8 mouse cellular contexts compared by ENCODE assay signal in genomic region chr17:29438347-29439235, GRCm38 (mm10). TPM values are rescaled to one million over a fixed set of nuclear protein-coding genes. Genes with fewer than 3 reads are reported as not detected.
DNase-seq lines count a peak whose midpoint lies in the region; ATAC-seq and TF ChIP-seq lines count a peak whose summit lies in the region.

No protein-coding gene starts in this region.

- peak overlapping the region; percentile 47 for H3K4me3 ChIP-seq in thymus, adult 2 months (ENCODE audit: control insufficient read depth, insufficient read depth, low read length)
- peak overlapping the region; percentile 8; the same call in 1 of the 2 replicates for H3K4me3 ChIP-seq in heart, embryonic 11.5 days (ENCODE audit: low read depth, low read length)
- peak overlapping the region; percentile 19 for H3K4me3 ChIP-seq in lung, embryonic 16.5 days (ENCODE audit: low read length)

- 48% methylated on average over 17 of the region's 17 CpGs for WGBS in thymus, adult 2 months
- WGBS in heart, embryonic 11.5 days (ENCODE audit: insufficient replicate concordance) = 21% methylated on average over 17 of the region's 17 CpGs
- 17% methylated on average over 16 of the region's 17 CpGs for WGBS in lung, embryonic 16.5 days

- peaks cover 8% of the 10 kb centered on the region for H3K4me1 ChIP-seq in thymus, adult 2 months (replicated peaks; ENCODE audit: control insufficient read depth, insufficient read depth, low read length)
- H3K4me1 ChIP-seq in heart, embryonic 11.5 days (ENCODE audit: control insufficient read depth, insufficient read depth, low read length) = peaks cover 55% of the 10 kb centered on the region
- peaks cover 14% of the 10 kb centered on the region for H3K4me1 ChIP-seq in lung, embryonic 16.5 days (replicated peaks; ENCODE audit: control insufficient read depth, insufficient read depth, low read length)

- peak overlapping the region; percentile 73 for H3K9ac ChIP-seq in heart, embryonic 11.5 days (ENCODE audit: low read depth, low read length)
- no peak overlapping the region for H3K9ac ChIP-seq in lung, embryonic 16.5 days (ENCODE audit: low read length)

- TF ChIP-seq CTCF in thymus, adult 2 months (IDR thresholded peaks at IDR 0.05; ENCODE audit: borderline replicate concordance, control insufficient read depth, extremely low read depth, insufficient read depth, low read length, poor library complexity) = no peak

- no peaks in the 10 kb centered on the region for H3K27me3 ChIP-seq in thymus, adult 2 months (ENCODE audit: control insufficient read depth, insufficient read depth, low read length)
- H3K27me3 ChIP-seq in heart, embryonic 11.5 days (ENCODE audit: control insufficient read depth, insufficient read depth, low read length) = no peaks in the 10 kb centered on the region
- no peaks in the 10 kb centered on the region for H3K27me3 ChIP-seq in lung, embryonic 16.5 days (ENCODE audit: control insufficient read depth, insufficient read depth, low read depth, low read length)

- H3K36me3 ChIP-seq in thymus, adult 2 months (ENCODE audit: control insufficient read depth, insufficient read depth, low read length) = no peaks in the 10 kb centered on the region
- no peaks in the 10 kb centered on the region for H3K36me3 ChIP-seq in heart, embryonic 11.5 days (ENCODE audit: control insufficient read depth, insufficient read depth, low read length)
- H3K36me3 ChIP-seq in lung, embryonic 16.5 days (ENCODE audit: control insufficient read depth, insufficient read depth, low read length) = no peaks in the 10 kb centered on the region

- H3K27ac ChIP-seq in thymus, adult 2 months (ENCODE audit: control insufficient read depth, insufficient read depth, low read length) = no peak overlapping the region
- peak overlapping the region; percentile 92 for H3K27ac ChIP-seq in heart, embryonic 11.5 days (ENCODE audit: low read depth, low read length)
- no peak overlapping the region for H3K27ac ChIP-seq in lung, embryonic 16.5 days (ENCODE audit: low read length)

- peak; percentile 61 for ATAC-seq in heart, embryonic 11.5 days (replicated peaks; ENCODE audit: insufficient number of reproducible peaks, low FRiP score, low TSS enrichment)
- peak; percentile 40 for ATAC-seq in lung, embryonic 16.5 days (ENCODE audit: low read depth)

- H3K9me3 ChIP-seq in heart, embryonic 11.5 days (replicated peaks; ENCODE audit: control insufficient read depth, low read length) = no peaks in the 10 kb centered on the region
- no peaks in the 10 kb centered on the region for H3K9me3 ChIP-seq in lung, embryonic 16.5 days (ENCODE audit: control insufficient read depth, low read length)

- DNase-seq in thymus, adult 2 months = peak; percentile 21
- no peak for DNase-seq in thymus, postnatal 10 days (ENCODE audit: low spot score in 2 of 2)
- DNase-seq in embryo, embryonic 9.5 days (ENCODE audit: extremely low spot score) = peak; percentile 61
- DNase-seq in kidney, adult 9 months = peak; percentile 83
- DNase-seq in spleen, adult 12 weeks (ENCODE audit: low spot score) = peak; percentile 88
- DNase-seq in layer of hippocampus, postnatal 36 days = no peak

- no peak for TF ChIP-seq POLR2A in thymus, adult 2 months (IDR thresholded peaks at IDR 0.05; ENCODE audit: control insufficient read depth, extremely low read depth, insufficient read depth, low read length, poor library complexity)

- H3K4me2 ChIP-seq in heart, embryonic 11.5 days = peak overlapping the region; percentile 65
- H3K4me2 ChIP-seq in lung, embryonic 16.5 days (ENCODE audit: low read depth, low read length) = peak overlapping the region; percentile 40

RNA-seq across cellular contexts. Expression of gene Pim1, which starts 52.0 kb away (rescaled TPM):
- polyA plus RNA-seq in thymus, adult 2 months (2012; rRNA removed) = 92.7 and 128 TPM in 2 replicates
- 23.5 and 27.3 TPM in 2 replicates for polyA plus RNA-seq in heart, embryonic 11.5 days (2014; fragmentation: Nextera tagmentation; extraction: Ambion mirVana)
- polyA plus RNA-seq in lung, embryonic 16.5 days (2015; fragmentation: Nextera tagmentation; extraction: Ambion mirVana) = 15.6 and 16.6 TPM in 2 replicates
- 1 to 10 TPM; 3.7 to 5.9 TPM for total RNA-seq in layer of hippocampus, postnatal 36 days (2021)

Comparison
In these comparisons a context has a peak if more than half of its experiments do, and no peak if none do; other contexts are left out.
1. DNase-seq: peak in thymus, adult 2 months (single experiment), embryo, embryonic 9.5 days (single experiment), kidney, adult 9 months (single experiment) and spleen, adult 12 weeks (single experiment); none in thymus, postnatal 10 days (0 of 2) and layer of hippocampus, postnatal 36 days (0 of 2).
2. Peak in every context shown above with its lines, with median percentiles within 50 percentile points of each other: H3K4me3 ChIP-seq.